Mouse (Mus musculus) C2C12 (cell line): ENCODE measurements around the gene Taf1b.
"Not testable (repeated sequence)": the region's sequence is repeated elsewhere in the genome, so short reads cannot be mapped to it uniquely, and the experiment has no call there.

Source experiments
- CTCF ChIP-seq: IDR thresholded peaks from one replicate; pipeline ENCODE4 v1.5.1; 2011; ENCODE audit not compliant: control insufficient read depth, insufficient read depth, insufficient read length
- USF1 ChIP-seq: IDR thresholded peaks from one replicate; pipeline ENCODE4 v1.6.1; 2011; ENCODE audit warnings: low read depth, mild to moderate bottlenecking, control low read depth, moderate library complexity

- TF ChIP-seq CTCF, USF1: not testable (repeated sequence)
Measured at GRCm38 (mm10) chr12:24492507-24492906, 5.7 kb upstream of the Taf1b start.
